In genomic region chr13:91474027-91474426, GRCm38 (mm10) we compare ENCODE assay signal across 17 mouse cellular contexts. TPM values are rescaled to one million over a fixed set of nuclear protein-coding genes. Genes with fewer than 3 reads are reported as not detected.
DNase-seq lines count a peak whose midpoint lies in the region; ATAC-seq and TF ChIP-seq lines count a peak whose summit lies in the region.
"Had no signal": no experiment of that assay in that cellular context is flagged by ENCODE, and none has a peak within 500 bp of the region (broad histone marks: within the 10 kb centered on the region; RNA-seq: fewer than 3 reads in every experiment).

No protein-coding gene starts in this region.

- H3K27ac ChIP-seq in heart, embryonic 16.5 days (ENCODE audit: low read length): peak overlapping the region; percentile 60
- no peak overlapping the region for H3K27ac ChIP-seq in MEL (ENCODE audit: control insufficient read depth, low read depth, low read length)
- H3K27ac ChIP-seq in liver, embryonic 16.5 days (ENCODE audit: low read length): peak overlapping the region; percentile 34; the same call in 1 of the 2 replicates
- no peak overlapping the region for H3K27ac ChIP-seq in hindbrain, embryonic 12.5 days
- no peak overlapping the region for H3K27ac ChIP-seq in intestine, embryonic 15.5 days
- H3K27ac ChIP-seq: embryonic facial prominence, embryonic 12.5 days; forebrain, embryonic 10.5 days had no signal

- no peak for TF ChIP-seq RAD21 in MEL (IDR thresholded peaks at IDR 0.05; ENCODE audit: low read depth, low read length)

- no peak for ATAC-seq in heart, embryonic 16.5 days (replicated peaks; ENCODE audit: extremely low read depth, insufficient read depth, low FRiP score)
- ATAC-seq in liver, embryonic 16.5 days (ENCODE audit: low read depth): peak; percentile 94
- ATAC-seq in hindbrain, embryonic 12.5 days (ENCODE audit: low FRiP score): no peak
- ATAC-seq in intestine, embryonic 15.5 days: no peak
- ATAC-seq in cerebellum, adult (ENCODE audit: insufficient number of reproducible peaks, low FRiP score, low TSS enrichment): no peak
- ATAC-seq: lung, postnatal 0 days had no signal

- WGBS in heart, embryonic 16.5 days: 10% methylated on average over 1 of the region's 1 CpGs
- WGBS in liver, embryonic 16.5 days (ENCODE audit: insufficient replicate concordance): 14% methylated on average over 1 of the region's 1 CpGs
- WGBS in hindbrain, embryonic 12.5 days: 55% methylated on average over 1 of the region's 1 CpGs
- WGBS in intestine, embryonic 15.5 days: 50% methylated on average over 1 of the region's 1 CpGs

- no peak for TF ChIP-seq CTCF in MEL (IDR thresholded peaks at IDR 0.05 in 2 of 3, conservative IDR thresholded peaks at IDR 0.05 in 1 of 3; ENCODE audit: control insufficient read depth in 1 of 3, insufficient read depth in 1 of 3, low read depth in 2 of 3, low read length in 3 of 3, poor library complexity in 1 of 3, severe bottlenecking in 1 of 3)

- no peak overlapping the region for H3K9ac ChIP-seq in heart, embryonic 16.5 days (ENCODE audit: low read length)
- H3K9ac ChIP-seq in MEL (ENCODE audit: control insufficient read depth, low read depth, low read length, poor library complexity, severe bottlenecking): no peak overlapping the region
- no peak overlapping the region; the same call in 1 of the 2 replicates for H3K9ac ChIP-seq in liver, embryonic 16.5 days (ENCODE audit: low read depth, low read length)
- no peak overlapping the region for H3K9ac ChIP-seq in hindbrain, embryonic 12.5 days
- H3K9ac ChIP-seq in intestine, embryonic 15.5 days: no peak overlapping the region
- H3K9ac ChIP-seq: embryonic facial prominence, embryonic 12.5 days had no signal

- no peak for TF ChIP-seq POLR2A in MEL (IDR thresholded peaks at IDR 0.05; ENCODE audit: control insufficient read depth in 1 of 2, insufficient read depth in 1 of 2, low read depth in 1 of 2, low read length in 2 of 2, poor library complexity in 1 of 2)

- H3K4me1 ChIP-seq in heart, embryonic 16.5 days (ENCODE audit: control insufficient read depth, insufficient read depth, low read length): peaks cover 46% of the 10 kb centered on the region
- peaks cover 6 to 20% of the 10 kb centered on the region in 2 experiments; a peak in 3 of 4 replicates for H3K4me1 ChIP-seq in MEL (ENCODE audit: control insufficient read depth in 1 of 2, insufficient read depth in 2 of 2, low read length in 2 of 2)
- peaks cover 74% of the 10 kb centered on the region for H3K4me1 ChIP-seq in erythroblast, embryonic 14.5 days (ENCODE audit: control insufficient read depth)
- peaks cover 15% of the 10 kb centered on the region for H3K4me1 ChIP-seq in liver, embryonic 16.5 days (ENCODE audit: control insufficient read depth, low read depth, low read length)
- peaks cover 10% of the 10 kb centered on the region; the same call in 1 of the 2 replicates for H3K4me1 ChIP-seq in hindbrain, embryonic 12.5 days
- H3K4me1 ChIP-seq in intestine, embryonic 15.5 days (replicated peaks): no peaks in the 10 kb centered on the region; the same call in 1 of the 2 replicates

- H3K9me3 ChIP-seq in heart, embryonic 16.5 days (replicated peaks; ENCODE audit: control insufficient read depth, low read length): no peaks in the 10 kb centered on the region
- H3K9me3 ChIP-seq in MEL (replicated peaks; ENCODE audit: insufficient read depth, low read length): no peaks in the 10 kb centered on the region
- peaks cover 8% of the 10 kb centered on the region for H3K9me3 ChIP-seq in erythroblast, embryonic 14.5 days (ENCODE audit: control insufficient read depth, low read length)
- no peaks in the 10 kb centered on the region for H3K9me3 ChIP-seq in liver, embryonic 16.5 days (replicated peaks; ENCODE audit: control insufficient read depth, low read length)
- H3K9me3 ChIP-seq in hindbrain, embryonic 12.5 days (replicated peaks): no peaks in the 10 kb centered on the region
- no peaks in the 10 kb centered on the region for H3K9me3 ChIP-seq in intestine, embryonic 15.5 days
- H3K9me3 ChIP-seq: embryonic facial prominence, embryonic 12.5 days; forebrain, embryonic 10.5 days had no signal

- H3K27me3 ChIP-seq in heart, embryonic 16.5 days (ENCODE audit: control insufficient read depth, insufficient read depth, low read length): no peaks in the 10 kb centered on the region
- H3K27me3 ChIP-seq in MEL (ENCODE audit: control insufficient read depth in 1 of 2, insufficient read depth in 2 of 2, low read length in 2 of 2): no peaks in the 10 kb centered on the region
- H3K27me3 ChIP-seq in erythroblast, embryonic 14.5 days (ENCODE audit: control insufficient read depth): no peaks in the 10 kb centered on the region
- H3K27me3 ChIP-seq in liver, embryonic 16.5 days (ENCODE audit: control insufficient read depth, insufficient read depth, low read depth, low read length): no peaks in the 10 kb centered on the region
- H3K27me3 ChIP-seq in hindbrain, embryonic 12.5 days: no peaks in the 10 kb centered on the region
- no peaks in the 10 kb centered on the region for H3K27me3 ChIP-seq in intestine, embryonic 15.5 days (replicated peaks)
- H3K27me3 ChIP-seq: embryonic facial prominence, embryonic 12.5 days had no signal

- H3K36me3 ChIP-seq in heart, embryonic 16.5 days (ENCODE audit: control insufficient read depth, insufficient read depth): no peaks in the 10 kb centered on the region
- peaks cover 0 to 17% of the 10 kb centered on the region in 2 experiments; a peak in 3 of 4 replicates for H3K36me3 ChIP-seq in MEL (ENCODE audit: control insufficient read depth in 1 of 2, insufficient read depth in 2 of 2, low read length in 2 of 2)
- peaks cover 25% of the 10 kb centered on the region for H3K36me3 ChIP-seq in erythroblast, embryonic 14.5 days (ENCODE audit: control insufficient read depth)
- no peaks in the 10 kb centered on the region for H3K36me3 ChIP-seq in liver, embryonic 16.5 days (ENCODE audit: control insufficient read depth, insufficient read depth)
- no peaks in the 10 kb centered on the region for H3K36me3 ChIP-seq in hindbrain, embryonic 12.5 days
- no peaks in the 10 kb centered on the region for H3K36me3 ChIP-seq in intestine, embryonic 15.5 days
- H3K36me3 ChIP-seq: embryonic facial prominence, embryonic 12.5 days; forebrain, embryonic 10.5 days had no signal

- peaks cover 15% of the 10 kb centered on the region for H3K79me2 ChIP-seq in MEL (ENCODE audit: control insufficient read depth, insufficient read depth, low read length, poor library complexity)

- no peak overlapping the region for H3K4me2 ChIP-seq in heart, embryonic 16.5 days (ENCODE audit: low read depth, low read length)
- 0 out of 2 replicates have a peak overlapping the region, but pooled peaks have one; percentile 21 for H3K4me2 ChIP-seq in liver, embryonic 16.5 days (ENCODE audit: low read depth, low read length)
- H3K4me2 ChIP-seq in hindbrain, embryonic 12.5 days (replicated peaks): no peak overlapping the region
- H3K4me2 ChIP-seq in intestine, embryonic 15.5 days (replicated peaks): no peak overlapping the region
- H3K4me2 ChIP-seq: embryonic facial prominence, embryonic 12.5 days; midbrain, embryonic 11.5 days had no signal

- no peak for DNase-seq in heart, postnatal 10 days
- peak; percentile 58 for DNase-seq in MEL (ENCODE audit: low read depth, low spot score)
- DNase-seq: gastrocnemius, postnatal 14 days; kidney, adult 2 months; kidney, postnatal 36 days; right cerebral cortex, postnatal 25 days; thymus, postnatal 36 days had no signal

- intact Hi-C loops in heart, postnatal 10 days (cut with DNase I): no loop called here

- no peak overlapping the region for H3K4me3 ChIP-seq in heart, embryonic 16.5 days (ENCODE audit: low read length)
- no peak overlapping the region for H3K4me3 ChIP-seq in MEL (ENCODE audit: control insufficient read depth in 1 of 2, insufficient read depth in 1 of 2, low read depth in 2 of 2, low read length in 2 of 2)
- H3K4me3 ChIP-seq in erythroblast, embryonic 14.5 days (replicated peaks): peak overlapping the region; percentile 38
- H3K4me3 ChIP-seq in liver, embryonic 16.5 days (ENCODE audit: low read depth, low read length): no peak overlapping the region
- H3K4me3 ChIP-seq in hindbrain, embryonic 12.5 days: no peak overlapping the region
- no peak overlapping the region for H3K4me3 ChIP-seq in intestine, embryonic 15.5 days (replicated peaks)
- H3K4me3 ChIP-seq: embryonic facial prominence, embryonic 12.5 days; forebrain, embryonic 10.5 days had no signal

- TF ChIP-seq EP300 in MEL (IDR thresholded peaks at IDR 0.05; ENCODE audit: low read depth in 1 of 2, low read length in 2 of 2): no peak

TF ChIP-seq in MEL, 35 proteins besides CTCF, POLR2A, EP300 and RAD21:
- no peak for TF ChIP-seq USF1 (IDR thresholded peaks at IDR 0.05; ENCODE audit: low read depth, low read length)
- no peak for TF ChIP-seq TBP (IDR thresholded peaks at IDR 0.05; ENCODE audit: low read depth, low read length)
- TF ChIP-seq MEF2A (IDR thresholded peaks at IDR 0.05; ENCODE audit: extremely low read depth, insufficient replicate concordance, low read depth, low read length, poor library complexity, severe bottlenecking): no peak
- TF ChIP-seq ZNF384 (IDR thresholded peaks at IDR 0.05; ENCODE audit: low read depth, low read length): no peak
- TF ChIP-seq GABPA (IDR thresholded peaks at IDR 0.05; ENCODE audit: low read depth, low read length): no peak
- no peak for TF ChIP-seq MYB (IDR thresholded peaks at IDR 0.05; ENCODE audit: low read depth, low read length)
- TF ChIP-seq POLR2AphosphoS5 (IDR thresholded peaks at IDR 0.05; ENCODE audit: borderline replicate concordance, low read depth, low read length): no peak
- peak; percentile 58; the same call in 1 of the 2 replicates for TF ChIP-seq ETS1 (IDR thresholded peaks at IDR 0.05; ENCODE audit: low read depth, low read length)
- TF ChIP-seq TAL1 (IDR thresholded peaks at IDR 0.05; ENCODE audit: low read length): peak; percentile 36; the same call in 1 of the 2 replicates
- no peak for TF ChIP-seq RCOR1 (IDR thresholded peaks at IDR 0.05; ENCODE audit: low read depth, low read length)
- TF ChIP-seq UBTF (IDR thresholded peaks at IDR 0.05; ENCODE audit: borderline replicate concordance, insufficient read depth, low read depth, low read length): no peak

RNA-seq across cellular contexts. Expression of gene Ssbp2, which starts 13.9 kb away (rescaled TPM):
- 111 and 114 TPM in 2 replicates for polyA plus RNA-seq in heart, embryonic 16.5 days (2015; fragmentation: Nextera tagmentation; extraction: Ambion mirVana)
- total RNA-seq in heart, postnatal 10 days (2021): 10 to 100 TPM; 51.4 to 51.7 TPM
- total RNA-seq in MEL (2012; rRNA removed): 12.6 and 14.3 TPM in 2 replicates
- polyA plus RNA-seq in MEL (2012; ENCODE audit: insufficient read depth in 1 of 2, insufficient read length in 2 of 2, low read depth in 1 of 2, low replicate concordance in 2 of 2, missing spikeins in 1 of 2): 10 to 100 TPM in 1 of 2 experiments, not detected in 1; 38.4 TPM
- polyA plus RNA-seq in erythroblast, embryonic 14.5 days (2012): 2.5 and 3.2 TPM in 2 replicates
- 40.0 and 44.3 TPM in 2 replicates for polyA plus RNA-seq in liver, embryonic 16.5 days (2015; fragmentation: Nextera tagmentation; extraction: Ambion mirVana)
- 153 and 159 TPM in 2 replicates for polyA plus RNA-seq in hindbrain, embryonic 12.5 days (2016; fragmentation: Nextera tagmentation; extraction: Ambion mirVana)
- 77.4 and 79.3 TPM in 2 replicates for polyA plus RNA-seq in intestine, embryonic 15.5 days (2015; fragmentation: Nextera tagmentation; extraction: Ambion mirVana)

Comparison
In these comparisons a context has a peak if more than half of its experiments do, and no peak if none do; other contexts are left out.
1. H3K27ac ChIP-seq: peak in heart, embryonic 16.5 days (single experiment) and liver, embryonic 16.5 days (single experiment); none in MEL (single experiment), hindbrain, embryonic 12.5 days (single experiment) and intestine, embryonic 15.5 days (single experiment).